Mouse (Mus musculus) G1E-ER4 (cell line): ENCODE data around the gene Crygn. TPM values are rescaled to one million over a fixed set of nuclear protein-coding genes. Genes with fewer than 3 reads are reported as not detected.

Experiments
- GATA1 ChIP-seq: IDR thresholded peaks from one replicate; pipeline ENCODE4 v1.8.0; 2012; ENCODE audit warnings: low read length, inconsistent platforms
- polyA plus RNA-seq: library from polyadenylated mRNA; stranded (reverse); fragments of >175 nt; gene quantifications from 2 replicates; pipeline ENCODE4 v1.2.3, GENCODE M21; 2012

Crygn gene
- polyA plus RNA-seq, 1 experiment, result not detected

GRCm38 (mm10) chr5:24751305-24752174 is 6.3 kb downstream of the Crygn start:
- no peak for TF ChIP-seq GATA1

- no peak for TF ChIP-seq GATA1
Measured at GRCm38 (mm10) chr5:24750321-24751304, 7.2 kb downstream of the Crygn start.

GRCm38 (mm10) chr5:24749731-24750130 is 8.1 kb downstream of the Crygn start:
- TF ChIP-seq GATA1, result no peak

- no peak for TF ChIP-seq GATA1
Measured at GRCm38 (mm10) chr5:24747533-24747932, 10.3 kb downstream of the Crygn start.

GRCm38 (mm10) chr5:24743956-24744355 is 13.9 kb downstream of the Crygn start:
- no peak for TF ChIP-seq GATA1

GRCm38 (mm10) chr5:24741172-24741885 is 16.5 kb downstream of the Crygn start:
- no peak for TF ChIP-seq GATA1

- TF ChIP-seq GATA1, result no peak
Measured at GRCm38 (mm10) chr5:24739141-24739753, 18.6 kb downstream of the Crygn start.

GRCm38 (mm10) chr5:24738517-24738916 is 19.3 kb downstream of the Crygn start:
- no peak for TF ChIP-seq GATA1

GRCm38 (mm10) chr5:24737595-24737994 is 20.2 kb downstream of the Crygn start:
- no peak for TF ChIP-seq GATA1

- no peak for TF ChIP-seq GATA1
Measured at GRCm38 (mm10) chr5:24733771-24734426, 23.9 kb downstream of the Crygn start.

GRCm38 (mm10) chr5:24733134-24733533 is 24.7 kb downstream of the Crygn start:
- TF ChIP-seq GATA1, result no peak

- no peak for TF ChIP-seq GATA1
Measured at GRCm38 (mm10) chr5:24730986-24731385, 26.8 kb downstream of the Crygn start.

- TF ChIP-seq GATA1, result no peak
Measured at GRCm38 (mm10) chr5:24730488-24730871, 27.3 kb downstream of the Crygn start, which contains the start of gene Wdr86. Gene Wdr86 (minus strand): TSS chr5:24730727.

GRCm38 (mm10) chr5:24729797-24730487 is 27.9 kb downstream of the Crygn start:
- no peak for TF ChIP-seq GATA1
